7 mouse cellular contexts compared by ENCODE assay signal in genomic region chrX:12090871-12091404, GRCm38 (mm10).
A peak's percentile ranks its signal among the peaks of the same experiment; 100 is the strongest.
DNase-seq lines count a peak whose midpoint lies in the region; ATAC-seq and TF ChIP-seq lines count a peak whose summit lies in the region.

No protein-coding gene starts in this region.

- no peak for TF ChIP-seq CTCF in cortical plate, adult 2 months (IDR thresholded peaks at IDR 0.05; ENCODE audit: extremely low read depth, insufficient read depth, low read length)
- no peak for TF ChIP-seq CTCF in small intestine, adult 2 months (IDR thresholded peaks at IDR 0.05; ENCODE audit: extremely low read depth, insufficient read length, insufficient replicate concordance, low read depth, low read length)

- H3K27me3 ChIP-seq in intestine, embryonic 15.5 days (replicated peaks): peaks cover 46% of the 10 kb centered on the region
- peaks cover 63% of the 10 kb centered on the region for H3K27me3 ChIP-seq in limb, embryonic 11.5 days (ENCODE audit: control insufficient read depth, insufficient read depth, low read length)
- H3K27me3 ChIP-seq in midbrain, embryonic 11.5 days (ENCODE audit: control insufficient read depth, insufficient read depth, low read length): peaks cover 53% of the 10 kb centered on the region
- H3K27me3 ChIP-seq in small intestine, adult 2 months (ENCODE audit: control insufficient read depth, insufficient read depth, low read length): no peaks in the 10 kb centered on the region; the same call in 1 of the 2 replicates

- no peaks in the 10 kb centered on the region for H3K4me1 ChIP-seq in cortical plate, adult 2 months (ENCODE audit: control insufficient read depth, insufficient read depth, low read length)
- H3K4me1 ChIP-seq in intestine, embryonic 15.5 days (replicated peaks): peaks cover 15% of the 10 kb centered on the region
- H3K4me1 ChIP-seq in limb, embryonic 11.5 days (ENCODE audit: control insufficient read depth, insufficient read depth, low read length): peaks cover 25% of the 10 kb centered on the region
- peaks cover 30% of the 10 kb centered on the region for H3K4me1 ChIP-seq in midbrain, embryonic 11.5 days (ENCODE audit: control insufficient read depth, insufficient read depth, low read length)
- peaks cover 18% of the 10 kb centered on the region for H3K4me1 ChIP-seq in small intestine, adult 2 months (ENCODE audit: control insufficient read depth, insufficient read depth, insufficient read length, low read length)

- TF ChIP-seq POLR2A in cortical plate, adult 2 months (IDR thresholded peaks at IDR 0.05; ENCODE audit: extremely low read depth, insufficient read depth, low read length): no peak
- TF ChIP-seq POLR2A in small intestine, adult 2 months (IDR thresholded peaks at IDR 0.05; ENCODE audit: low read depth, low read length): no peak

- H3K9me3 ChIP-seq in intestine, embryonic 15.5 days: no peaks in the 10 kb centered on the region
- no peaks in the 10 kb centered on the region for H3K9me3 ChIP-seq in limb, embryonic 11.5 days (ENCODE audit: control insufficient read depth, low read length)
- H3K9me3 ChIP-seq in midbrain, embryonic 11.5 days (ENCODE audit: control insufficient read depth, low read length): no peaks in the 10 kb centered on the region

- peak; percentile 66 for DNase-seq in limb, embryonic 11.5 days (ENCODE audit: low spot score)
- DNase-seq in midbrain, embryonic 11.5 days (ENCODE audit: low spot score, missing footprints): peak; percentile 95

- H3K4me2 ChIP-seq in intestine, embryonic 15.5 days (replicated peaks): peak overlapping the region; percentile 85
- peak overlapping the region; percentile 90 for H3K4me2 ChIP-seq in limb, embryonic 11.5 days (ENCODE audit: low read depth, severe bottlenecking)
- peak overlapping the region; percentile 88 for H3K4me2 ChIP-seq in midbrain, embryonic 11.5 days

- no peaks in the 10 kb centered on the region for H3K36me3 ChIP-seq in intestine, embryonic 15.5 days
- no peaks in the 10 kb centered on the region for H3K36me3 ChIP-seq in limb, embryonic 11.5 days (ENCODE audit: control insufficient read depth, insufficient read depth, low read length)
- H3K36me3 ChIP-seq in midbrain, embryonic 11.5 days (ENCODE audit: control insufficient read depth, insufficient read depth, low read length): no peaks in the 10 kb centered on the region
- no peaks in the 10 kb centered on the region for H3K36me3 ChIP-seq in small intestine, adult 2 months (ENCODE audit: control insufficient read depth, insufficient read depth, low read length)

- H3K27ac ChIP-seq in cortical plate, adult 2 months (ENCODE audit: insufficient read depth, low read length): peak overlapping the region; percentile 87
- H3K27ac ChIP-seq in intestine, embryonic 15.5 days: peak overlapping the region; percentile 94
- H3K27ac ChIP-seq in limb, embryonic 11.5 days (replicated peaks; ENCODE audit: low read depth, low read length): peak overlapping the region; percentile 30; the same call in 1 of the 2 replicates
- H3K27ac ChIP-seq in midbrain, embryonic 11.5 days (ENCODE audit: low read depth, low read length): peak overlapping the region; percentile 86
- H3K27ac ChIP-seq in small intestine, adult 2 months (ENCODE audit: insufficient read depth, low read depth, low read length): peak overlapping the region; percentile 81

- peak overlapping the region; percentile 67 for H3K9ac ChIP-seq in intestine, embryonic 15.5 days
- peak overlapping the region; percentile 61 for H3K9ac ChIP-seq in limb, embryonic 11.5 days (ENCODE audit: low read length)
- peak overlapping the region; percentile 76 for H3K9ac ChIP-seq in midbrain, embryonic 11.5 days (ENCODE audit: low read length)

- ATAC-seq in activated CD4-positive, CD25-positive, alpha-beta regulatory T cell, adult 4 months: peak; percentile 16
- ATAC-seq in granulocyte monocyte progenitor cell, adult 5-6 weeks (replicated peaks; ENCODE audit: poor library complexity, severe bottlenecking): peak; percentile 58
- ATAC-seq in intestine, embryonic 15.5 days: peak; percentile 75
- ATAC-seq in limb, embryonic 11.5 days (ENCODE audit: insufficient number of reproducible peaks, low FRiP score, low TSS enrichment, low read depth): peak; percentile 44; the same call in 1 of the 2 replicates
- ATAC-seq in midbrain, embryonic 11.5 days (ENCODE audit: low FRiP score): peak; percentile 39

- H3K4me3 ChIP-seq in cortical plate, adult 2 months (ENCODE audit: insufficient read depth, low read length): peak overlapping the region; percentile 40
- H3K4me3 ChIP-seq in intestine, embryonic 15.5 days (replicated peaks): peak overlapping the region; percentile 47
- H3K4me3 ChIP-seq in limb, embryonic 11.5 days (ENCODE audit: low read depth, low read length): peak overlapping the region; percentile 42
- H3K4me3 ChIP-seq in midbrain, embryonic 11.5 days (ENCODE audit: low read depth, low read length): peak overlapping the region; percentile 44
- peak overlapping the region; percentile 71 for H3K4me3 ChIP-seq in small intestine, adult 2 months (ENCODE audit: low read depth, low read length)

- WGBS in intestine, embryonic 15.5 days: 3% methylated on average over 26 of the region's 47 CpGs
- WGBS in limb, embryonic 11.5 days: 2% methylated on average over 22 of the region's 47 CpGs
- WGBS in midbrain, embryonic 11.5 days: 3% methylated on average over 25 of the region's 47 CpGs
- 3% methylated on average over 47 of the region's 47 CpGs for WGBS in small intestine, adult 2 months

Comparison
In these comparisons a context has a peak if more than half of its experiments do, and no peak if none do; other contexts are left out.
1. Peak in every context shown above with its lines: DNase-seq, ATAC-seq, H3K4me3 ChIP-seq and H3K27ac ChIP-seq.
2. ATAC-seq: peak in every context shown above with its lines; median percentile 75 in intestine, embryonic 15.5 days; 58 in granulocyte monocyte progenitor cell, adult 5-6 weeks; 44 in limb, embryonic 11.5 days; 39 in midbrain, embryonic 11.5 days; 16 in activated CD4-positive, CD25-positive, alpha-beta regulatory T cell, adult 4 months.
3. H3K27ac ChIP-seq: peak in every context shown above with its lines; median percentile 94 in intestine, embryonic 15.5 days; 87 in cortical plate, adult 2 months; 86 in midbrain, embryonic 11.5 days; 81 in small intestine, adult 2 months; 30 in limb, embryonic 11.5 days.